Mouse (Mus musculus) myocyte (in vitro differentiated cells): ENCODE results near the gene Iqschfp. TPM values are rescaled to one million over a fixed set of nuclear protein-coding genes. Genes with fewer than 3 reads are reported as not detected.

Experiments used
- H3K27me3 ChIP-seq: one replicate; pipeline ENCODE4 v1.6.1; 2011; ENCODE audit not compliant: control insufficient read depth, insufficient read depth, insufficient read length
- H3K36me3 ChIP-seq: one replicate; pipeline ENCODE4 v1.6.1; 2011; ENCODE audit not compliant: control insufficient read depth, insufficient read depth
- H3K4me2 ChIP-seq: one replicate; pipeline ENCODE4 v1.6.1; 2011; ENCODE audit warnings: low read depth, control low read depth
- H3K4me3 ChIP-seq: one replicate; pipeline ENCODE4 v1.5.1; 2011; ENCODE audit warnings: mild to moderate bottlenecking, control low read depth, moderate library complexity
- H3K79me2 ChIP-seq: one replicate; pipeline ENCODE4 v1.6.1; 2011; ENCODE audit not compliant: control insufficient read depth, insufficient read depth
- H3ac ChIP-seq: one replicate; pipeline ENCODE4 v1.6.1; 2011; ENCODE audit not compliant: control insufficient read depth, insufficient read length
- CEBPB ChIP-seq: IDR thresholded peaks from 2 replicates; pipeline ENCODE4 v1.6.1; 2011; ENCODE audit warnings: mild to moderate bottlenecking, moderate library complexity; ENCODE audit not compliant: poor library complexity, insufficient read depth, severe bottlenecking
- E2F4 ChIP-seq: IDR thresholded peaks from one replicate; pipeline ENCODE4 v1.6.1; 2011; ENCODE audit warnings: mild to moderate bottlenecking, control low read depth, moderate library complexity; ENCODE audit not compliant: insufficient read depth
- MAX ChIP-seq: IDR thresholded peaks from one replicate; pipeline ENCODE4 v1.6.1; 2011; ENCODE audit warnings: low read depth, mild to moderate bottlenecking, control low read depth
- MYOD1 ChIP-seq, 3 experiments: IDR thresholded peaks; one replicate each; pipeline ENCODE4 v1.6.1; 2011; ENCODE audit warnings: control low read depth in 2 of 3, low read depth in 2 of 3, mild to moderate bottlenecking in 2 of 3, moderate library complexity in 1 of 3; ENCODE audit not compliant: insufficient read length in 2 of 3, control insufficient read depth in 1 of 3
- MYOG ChIP-seq, 3 experiments: IDR thresholded peaks; one replicate each; pipeline ENCODE4 v1.6.1; 2011; ENCODE audit warnings: control low read depth in 2 of 3, low read depth in 2 of 3, mild to moderate bottlenecking in 2 of 3; ENCODE audit not compliant: insufficient read length in 2 of 3, control insufficient read depth in 1 of 3, insufficient read depth in 1 of 3
- POLR2A ChIP-seq: IDR thresholded peaks from one replicate; pipeline ENCODE4 v1.6.1; 2011; ENCODE audit warnings: low read depth, mild to moderate bottlenecking, control low read depth, moderate library complexity; ENCODE audit not compliant: insufficient read length
- POLR2AphosphoS2 ChIP-seq: IDR thresholded peaks from one replicate; pipeline ENCODE4 v1.6.1; 2011; ENCODE audit warnings: low read depth, control low read depth; ENCODE audit not compliant: insufficient read length
- REST ChIP-seq: IDR thresholded peaks from one replicate; pipeline ENCODE4 v1.6.1; 2011; ENCODE audit warnings: mild to moderate bottlenecking, control low read depth, moderate library complexity; ENCODE audit not compliant: insufficient read depth, insufficient read length
- SRF ChIP-seq: IDR thresholded peaks from one replicate; pipeline ENCODE4 v1.6.1; 2011; ENCODE audit warnings: low read depth; ENCODE audit not compliant: control insufficient read depth, insufficient read length
- TCF12 ChIP-seq: IDR thresholded peaks from one replicate; pipeline ENCODE4 v1.6.1; 2011; ENCODE audit warnings: mild to moderate bottlenecking, control low read depth; ENCODE audit not compliant: poor library complexity, insufficient read depth, severe bottlenecking
- TCF3 ChIP-seq: IDR thresholded peaks from one replicate; pipeline ENCODE4 v1.6.1; 2011; ENCODE audit warnings: low read depth, control low read depth; ENCODE audit not compliant: insufficient read length
- USF1 ChIP-seq: IDR thresholded peaks from one replicate; pipeline ENCODE4 v1.6.1; 2011; ENCODE audit warnings: low read depth, mild to moderate bottlenecking, control low read depth, moderate library complexity
- polyA plus RNA-seq: library from polyadenylated mRNA; unstranded; fragments of >200 nt; fragmentation: generic; extraction: Trizol; gene quantifications from one replicate; pipeline ENCODE4 v1.2.1, GENCODE M21; 2012; ENCODE audit warnings: missing spikeins

Gene Iqschfp
- polyA plus RNA-seq, 1 experiment = not detected

- peaks cover 25% of the 10 kb centered on the region for H3K79me2 ChIP-seq
- H3K36me3 ChIP-seq = no peaks in the 10 kb centered on the region
- H3K4me2 ChIP-seq = no peak overlapping the region
- no peak overlapping the region for H3K4me3 ChIP-seq
- TF ChIP-seq TCF3 (no peak), MAX (no peak), SRF (no peak), MYOD1 (IDR thresholded peaks at IDR 0.05; ENCODE audit: control insufficient read depth in 1 of 3, insufficient read length in 2 of 3, low read depth in 2 of 3) (no peak), POLR2A (no peak), POLR2AphosphoS2 (no peak), USF1 (no peak), CEBPB (no peak), TCF12 (no peak), E2F4 (no peak), MYOG (IDR thresholded peaks at IDR 0.05; ENCODE audit: control insufficient read depth in 1 of 3, insufficient read depth in 1 of 3, insufficient read length in 2 of 3, low read depth in 2 of 3) (no peak), REST (no peak)
- H3K27me3 ChIP-seq = no peaks in the 10 kb centered on the region
- no peak overlapping the region for H3ac ChIP-seq
Observed at GRCm38 (mm10) chr3:68602891-68603290, 710.9 kb downstream of the Iqschfp start.

- Histone ChIP-seq H3K4me3 (no peak overlapping the region), H3K36me3 (no peaks in the 10 kb centered on the region), H3K79me2 (peaks cover 11% of the 10 kb centered on the region), H3K4me2 (no peak overlapping the region), H3ac (no peak overlapping the region), H3K27me3 (no peaks in the 10 kb centered on the region)
- no peak for TF ChIP-seq E2F4
- TF ChIP-seq TCF3 = no peak
- TF ChIP-seq MYOG (IDR thresholded peaks at IDR 0.05; ENCODE audit: control insufficient read depth in 1 of 3, insufficient read depth in 1 of 3, insufficient read length in 2 of 3, low read depth in 2 of 3) = no peak
- TF ChIP-seq SRF = no peak
- TF ChIP-seq POLR2A = no peak
- no peak for TF ChIP-seq CEBPB
- no peak for TF ChIP-seq USF1
- no peak for TF ChIP-seq POLR2AphosphoS2
- TF ChIP-seq MYOD1 (IDR thresholded peaks at IDR 0.05; ENCODE audit: control insufficient read depth in 1 of 3, insufficient read length in 2 of 3, low read depth in 2 of 3) = no peak
- TF ChIP-seq REST = no peak
Observed at GRCm38 (mm10) chr3:68604467-68604866, 712.4 kb downstream of the Iqschfp start.

- Histone ChIP-seq H3K4me2 (no peak overlapping the region), H3K27me3 (no peaks in the 10 kb centered on the region)
Observed at GRCm38 (mm10) chr3:68604962-68605361, 712.9 kb downstream of the Iqschfp start.

DNA sequence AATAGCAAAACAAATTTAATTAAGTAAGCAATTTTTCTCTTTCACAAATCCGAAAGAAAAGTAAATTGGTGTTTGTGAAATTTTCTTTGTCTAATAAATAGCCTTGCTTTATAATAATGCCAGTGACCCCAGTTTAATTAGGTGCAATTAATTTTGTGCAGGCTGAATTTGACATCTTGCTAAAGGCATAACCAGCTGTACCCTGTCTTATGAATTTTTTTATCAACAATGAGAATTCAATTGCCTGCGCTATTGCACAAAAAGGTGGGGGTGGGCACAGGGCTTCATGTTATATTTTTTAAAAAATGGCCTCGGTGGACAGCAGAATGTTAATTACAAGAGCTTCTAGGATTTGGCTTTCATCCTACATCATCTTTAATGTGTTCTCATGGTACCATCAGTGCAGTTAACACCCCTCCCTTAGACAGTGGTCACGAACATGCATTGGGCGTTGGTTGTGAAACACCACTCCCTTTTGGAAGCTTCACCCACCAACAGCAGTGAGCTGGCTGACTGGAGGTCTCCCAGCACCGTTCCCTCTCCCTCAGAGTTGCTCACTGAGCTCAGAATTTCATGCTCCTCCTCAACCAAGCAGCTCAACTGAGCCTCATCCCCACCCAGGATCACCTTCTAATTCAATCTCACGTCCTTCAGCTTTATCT is 714.0 kb downstream of the Iqschfp start:
- H3K4me2 ChIP-seq = no peak overlapping the region
- no peaks in the 10 kb centered on the region for H3K27me3 ChIP-seq
- no peaks in the 10 kb centered on the region for H3K36me3 ChIP-seq
- TF ChIP-seq POLR2AphosphoS2 (no peak), MYOG (IDR thresholded peaks at IDR 0.05; ENCODE audit: control insufficient read depth in 1 of 3, insufficient read depth in 1 of 3, insufficient read length in 2 of 3, low read depth in 2 of 3) (no peak), CEBPB (no peak), USF1 (no peak), E2F4 (no peak), SRF (no peak), TCF3 (no peak), MAX (no peak), TCF12 (no peak), POLR2A (no peak), REST (no peak), MYOD1 (IDR thresholded peaks at IDR 0.05; ENCODE audit: control insufficient read depth in 1 of 3, insufficient read length in 2 of 3, low read depth in 2 of 3) (no peak)
- H3ac ChIP-seq = no peak overlapping the region
- no peak overlapping the region for H3K4me3 ChIP-seq
- peaks cover 7% of the 10 kb centered on the region for H3K79me2 ChIP-seq

More at GRCm38 (mm10) chr3:68604962-68605361, 712.9 kb downstream of the Iqschfp start:
- Histone ChIP-seq H3K79me2 (peaks cover 7% of the 10 kb centered on the region), H3K4me3 (no peak overlapping the region), H3ac (no peak overlapping the region), H3K36me3 (no peaks in the 10 kb centered on the region)
- TF ChIP-seq MYOD1 (IDR thresholded peaks at IDR 0.05; ENCODE audit: control insufficient read depth in 1 of 3, insufficient read length in 2 of 3, low read depth in 2 of 3) (peak in 1 of 3 experiments; percentile 4), USF1 (no peak)

GRCm38 (mm10) chr3:68606730-68607129 is 714.7 kb downstream of the Iqschfp start:
- H3K79me2 ChIP-seq = peaks cover 2% of the 10 kb centered on the region
- no peaks in the 10 kb centered on the region for H3K36me3 ChIP-seq
- no peaks in the 10 kb centered on the region for H3K27me3 ChIP-seq
- no peak for TF ChIP-seq MAX
- no peak for TF ChIP-seq CEBPB
- no peak for TF ChIP-seq MYOG (IDR thresholded peaks at IDR 0.05; ENCODE audit: control insufficient read depth in 1 of 3, insufficient read depth in 1 of 3, insufficient read length in 2 of 3, low read depth in 2 of 3)
- TF ChIP-seq USF1 = no peak
- TF ChIP-seq SRF = no peak
- no peak for TF ChIP-seq POLR2AphosphoS2
- no peak for TF ChIP-seq TCF3
- no peak for TF ChIP-seq TCF12
- TF ChIP-seq POLR2A = no peak
- TF ChIP-seq E2F4 = no peak
- no peak for TF ChIP-seq MYOD1 (IDR thresholded peaks at IDR 0.05; ENCODE audit: control insufficient read depth in 1 of 3, insufficient read length in 2 of 3, low read depth in 2 of 3)
- no peak for TF ChIP-seq REST
- H3ac ChIP-seq = no peak overlapping the region
- H3K4me2 ChIP-seq = no peak overlapping the region
- no peak overlapping the region for H3K4me3 ChIP-seq
